Mouse (Mus musculus) liver, postnatal 0 days (tissue): ENCODE data around the gene Tfdp1.

Experiments
- CTCF ChIP-seq: sonication (generic); IDR thresholded peaks from 2 replicates; pipeline ENCODE4 v1.5.1; 2016; ENCODE audit warnings: antibody characterized with exemption, low read depth
- EP300 ChIP-seq: IDR thresholded peaks from 2 replicates; pipeline ENCODE4 v1.6.1; 2016; ENCODE audit warnings: antibody characterized with exemption, low read depth, mild to moderate bottlenecking

DNA sequence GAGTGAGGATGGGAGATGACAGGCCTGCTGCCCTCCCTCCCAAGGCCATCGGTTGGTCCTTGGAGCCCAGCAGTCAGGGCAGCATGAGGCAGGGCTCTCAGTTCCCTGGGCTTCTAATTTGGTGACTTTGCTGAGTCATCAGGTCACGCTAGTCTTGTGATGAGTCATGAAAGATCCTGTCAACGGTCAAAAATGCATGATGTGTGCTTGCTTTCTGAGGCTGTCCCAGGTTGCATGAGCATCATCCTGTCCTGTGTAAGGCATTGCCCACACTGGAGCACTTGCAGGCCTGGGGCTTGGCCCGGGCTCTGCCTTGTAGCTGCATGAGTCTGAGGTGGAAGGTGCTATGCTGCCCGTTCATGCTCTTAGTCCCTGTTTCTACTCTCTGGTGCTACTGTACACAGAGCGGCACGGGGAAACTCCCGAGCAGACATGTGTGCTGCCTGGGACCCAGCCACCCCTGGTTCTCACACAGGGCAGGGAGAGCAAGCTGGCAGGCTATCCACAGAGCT, 34.7 kb downstream of the Tfdp1 start:
- no peak for TF ChIP-seq CTCF
- no peak for TF ChIP-seq EP300
